Mouse (Mus musculus): ENCODE results near the gene Prss16.

Prss16 gene

DNA sequence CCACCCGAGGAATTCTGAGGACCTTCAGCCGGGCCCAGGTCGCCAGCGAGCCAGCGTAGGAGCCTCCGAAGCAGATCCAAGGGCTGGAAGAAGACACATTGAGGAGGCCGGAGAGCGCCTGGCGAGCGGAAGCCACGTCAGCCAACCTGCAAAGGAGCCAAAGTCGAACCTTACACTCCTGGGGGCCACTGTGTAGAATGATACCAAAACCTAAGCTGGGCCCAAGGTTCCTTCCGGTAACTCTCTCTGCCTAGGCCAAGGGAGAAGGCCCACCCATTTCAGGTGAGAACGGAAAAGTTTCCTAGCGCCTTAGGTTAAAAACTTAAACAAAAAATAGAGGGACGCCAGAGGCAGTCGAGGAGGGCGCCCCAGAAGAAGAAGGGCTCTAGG is 2.4 kb downstream of the Prss16 start:
- DNase-seq (ENCODE audit: extremely low spot score, low spot score) = peak; percentile 47

DNA sequence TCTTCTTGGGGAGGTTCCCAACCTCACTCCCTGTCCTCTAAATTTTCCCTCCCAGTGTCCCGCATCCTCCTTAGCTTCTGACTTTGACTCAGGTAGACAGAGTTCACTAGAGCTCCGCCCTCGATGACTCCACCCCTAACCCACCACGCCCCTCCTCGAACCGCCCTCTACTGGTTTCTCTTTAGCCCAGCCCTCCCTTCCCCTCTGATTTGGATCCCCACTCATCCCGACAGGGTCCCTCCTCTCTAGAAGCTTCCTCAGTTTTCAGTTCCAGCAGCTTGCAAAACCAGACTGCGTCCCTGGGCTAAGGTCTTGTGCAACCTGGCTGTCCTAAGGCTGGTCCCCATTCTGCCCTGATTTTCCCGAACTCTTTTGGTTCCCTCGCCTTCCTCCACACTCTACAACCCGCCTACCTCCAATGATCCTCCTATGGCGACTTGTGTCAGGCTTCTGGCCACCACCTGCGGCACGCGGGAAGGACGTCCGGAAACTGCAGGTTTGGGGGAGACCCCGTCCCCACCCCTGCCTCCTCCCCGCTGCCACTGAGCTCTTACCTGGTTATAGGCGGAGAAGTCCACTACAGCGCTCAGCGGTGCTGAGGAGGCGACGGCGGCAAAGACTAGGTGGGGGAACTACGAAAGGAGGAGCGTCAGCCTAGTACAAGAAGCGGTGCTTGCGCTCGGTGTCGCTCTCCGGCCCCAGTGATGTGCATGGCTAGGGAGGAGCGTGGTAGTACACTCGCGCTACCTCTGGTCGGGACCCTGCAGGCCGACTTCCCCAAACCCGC is 3.0 kb downstream of the Prss16 start:
- DNase-seq (ENCODE audit: extremely low spot score, low spot score) = peak; percentile 70

DNA sequence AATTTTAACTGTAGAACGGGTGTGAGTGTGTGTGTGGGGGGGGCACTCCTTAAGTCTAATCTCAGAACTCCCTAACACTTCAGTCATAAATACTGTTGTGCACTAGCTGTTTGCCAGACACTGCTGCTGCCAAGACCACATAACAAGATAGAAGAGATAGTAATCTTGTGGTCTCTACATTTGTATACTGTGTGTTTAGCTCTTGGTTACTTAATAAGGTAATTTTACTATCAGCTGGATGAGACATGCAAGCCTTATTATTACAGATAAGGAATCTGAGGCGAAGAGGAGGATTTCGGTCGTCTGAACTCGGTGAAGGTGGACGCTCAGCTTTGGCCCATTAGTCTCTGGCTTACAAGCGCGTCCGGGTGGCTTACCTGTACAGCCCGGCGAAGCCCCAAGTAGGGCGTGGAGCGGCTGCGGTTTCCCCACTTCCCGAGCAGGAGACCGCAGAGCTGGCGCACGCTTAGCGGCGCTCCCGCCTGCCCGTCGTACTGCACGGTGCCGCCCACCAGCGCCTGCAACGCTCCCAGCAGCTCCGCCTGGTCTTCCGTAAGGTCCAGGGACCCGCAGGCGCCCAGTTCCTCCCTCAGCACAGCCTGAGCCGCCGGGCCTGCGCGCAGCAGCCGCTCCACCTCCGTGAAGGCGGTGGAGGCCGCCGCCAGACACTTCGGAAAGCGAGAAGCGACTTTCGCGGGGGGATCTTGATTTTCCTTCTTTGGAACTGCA is 3.8 kb downstream of the Prss16 start:
- DNase-seq (ENCODE audit: extremely low spot score, low spot score) = peak; percentile 65

DNA sequence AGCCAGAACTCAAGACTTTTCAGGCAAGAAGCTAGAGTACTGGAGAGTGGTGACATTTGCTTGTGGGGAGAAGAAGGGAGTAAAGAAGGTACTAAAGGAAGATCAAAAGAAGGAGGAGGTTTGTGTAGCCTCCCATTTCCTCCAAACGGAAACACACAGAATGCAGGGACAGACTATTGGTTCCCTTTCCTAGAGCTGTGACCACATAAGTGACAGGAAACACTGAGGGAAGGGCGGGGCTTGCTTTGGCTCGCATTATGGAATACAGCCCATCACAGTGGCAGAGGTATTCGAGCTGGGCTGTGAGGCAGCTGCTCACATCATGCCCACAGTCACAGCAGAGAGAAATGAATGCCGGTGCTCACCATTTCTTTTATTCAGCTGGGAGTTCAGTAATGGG is 7.7 kb downstream of the Prss16 start:
- DNase-seq (ENCODE audit: extremely low spot score, low spot score) = no peak

DNA sequence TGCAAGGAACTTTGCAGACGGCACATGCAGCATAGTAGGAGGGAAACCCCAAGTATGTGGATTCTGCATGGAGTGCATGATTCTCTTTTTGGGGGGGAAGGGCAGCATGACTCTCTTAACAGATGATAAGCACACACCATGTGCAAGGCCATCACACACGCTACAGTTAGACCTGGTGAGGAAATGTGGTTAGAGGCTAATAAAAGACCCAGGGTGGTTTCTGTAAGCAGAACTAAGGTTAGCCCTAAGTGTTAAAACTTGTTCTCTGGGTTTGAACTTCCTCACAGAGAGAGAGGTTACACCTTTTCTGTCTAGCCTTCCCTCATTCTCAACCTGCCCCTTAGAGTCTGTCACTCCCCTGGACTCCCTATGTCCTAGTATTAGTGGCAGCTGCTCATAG is 8.2 kb downstream of the Prss16 start:
- no peak for DNase-seq (ENCODE audit: extremely low spot score, low spot score)

DNA sequence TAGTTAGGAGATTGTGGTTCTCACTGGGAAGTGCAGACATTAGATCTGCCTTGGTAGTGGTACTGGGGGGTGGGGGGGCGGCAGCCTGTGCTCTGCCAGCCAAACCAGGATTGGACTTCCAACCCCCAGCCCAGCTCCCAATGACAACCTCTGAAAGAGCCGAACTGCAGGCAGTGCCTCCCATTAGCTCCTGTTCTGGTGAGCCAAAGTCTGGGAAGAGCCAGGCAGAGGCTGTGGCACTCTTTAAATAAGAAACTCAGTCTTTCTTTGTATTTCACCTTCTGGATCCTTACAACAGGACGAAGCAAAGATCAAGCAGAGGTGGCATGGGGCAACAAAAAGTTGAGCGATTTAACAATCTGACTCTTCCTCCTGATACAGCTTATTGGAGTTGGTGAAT is 10.4 kb downstream of the Prss16 start:
- no peak for DNase-seq (ENCODE audit: extremely low spot score, low spot score)

DNA sequence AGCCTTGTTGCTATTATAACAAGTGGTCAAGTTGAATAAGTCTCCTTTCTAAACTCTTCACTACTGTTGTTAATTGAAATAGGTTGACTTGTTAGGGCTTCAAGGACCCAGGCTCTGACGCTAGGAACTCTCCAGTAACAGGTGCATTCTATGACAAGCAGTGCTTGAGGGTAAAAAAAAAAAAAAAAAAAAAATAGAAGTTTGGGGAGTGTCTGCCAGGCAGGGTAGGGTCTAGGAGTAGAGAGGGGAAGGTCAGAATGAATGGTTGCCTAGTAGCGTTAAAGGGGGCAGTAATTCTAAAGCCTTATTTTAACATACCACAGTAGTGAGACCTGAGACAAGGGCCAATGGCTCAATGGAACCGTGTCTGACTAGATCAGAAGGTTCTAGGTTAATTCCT is 11.1 kb downstream of the Prss16 start:
- no peak for DNase-seq (ENCODE audit: extremely low spot score, low spot score)

DNA sequence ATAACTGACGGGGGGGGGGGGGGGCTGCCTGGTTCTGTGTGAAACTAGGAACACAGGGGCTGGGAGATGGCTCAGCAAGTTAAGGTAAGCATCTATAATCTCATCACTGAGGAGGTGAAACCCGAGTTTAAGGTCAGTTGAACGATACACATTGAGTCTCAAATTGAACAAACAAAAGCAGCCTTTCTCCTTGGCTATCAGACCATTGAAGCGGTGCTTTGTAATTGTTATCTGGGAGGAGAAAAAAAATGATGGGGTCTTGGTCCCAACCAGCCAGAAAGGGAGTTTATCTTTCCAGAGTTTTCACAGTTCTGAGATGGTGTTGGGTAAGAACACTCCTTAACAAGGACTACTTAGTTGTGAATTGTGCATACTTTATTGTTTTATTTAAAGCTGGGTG is 11.7 kb downstream of the Prss16 start:
- DNase-seq (ENCODE audit: extremely low spot score, low spot score) = no peak

DNA sequence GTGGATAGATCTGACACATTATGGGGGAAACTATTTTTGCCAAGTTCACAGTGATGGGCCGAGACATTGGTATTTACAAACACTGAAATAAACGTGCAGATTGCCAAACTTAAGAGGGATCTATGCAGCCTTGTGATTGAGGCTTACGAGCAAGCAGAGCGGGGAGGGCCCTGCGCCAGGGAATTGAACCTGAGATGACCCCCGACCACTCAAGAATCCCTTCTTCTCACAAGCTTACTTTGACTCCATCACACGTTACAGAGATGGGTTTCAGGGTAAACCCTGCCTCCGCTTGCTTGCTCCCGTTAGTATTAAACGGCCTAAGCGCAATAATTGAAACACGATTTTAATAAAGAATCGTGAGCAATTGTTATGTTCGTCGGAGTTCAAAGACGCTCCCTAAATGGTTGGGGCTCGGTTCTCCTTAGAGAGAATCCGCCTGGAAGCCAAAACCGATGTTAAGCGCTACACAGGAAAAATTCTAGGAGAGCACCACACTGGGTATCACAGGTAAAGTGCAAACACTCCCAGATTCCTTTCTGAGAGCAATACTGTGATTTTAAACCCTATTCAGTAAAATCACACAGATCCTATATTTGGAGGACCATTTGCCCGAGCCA is 12.2 kb downstream of the Prss16 start:
- DNase-seq (ENCODE audit: extremely low spot score, low spot score) = no peak

DNA sequence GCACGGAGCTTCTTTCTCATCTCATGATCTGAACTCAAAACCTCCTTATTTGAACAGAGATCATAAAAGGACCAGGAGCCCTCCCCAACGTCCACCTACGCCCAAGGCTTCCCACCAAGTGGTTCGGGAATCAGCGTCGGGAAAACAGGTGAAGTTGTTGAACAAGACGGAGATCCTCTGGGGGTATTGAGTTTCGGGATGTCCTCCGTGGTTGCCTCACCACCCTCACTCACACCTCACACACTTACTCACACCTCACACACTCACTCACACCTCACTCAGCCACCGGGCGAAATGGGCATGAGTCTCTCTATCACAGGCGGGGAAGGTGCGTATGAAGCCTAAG is 12.7 kb downstream of the Prss16 start:
- no peak for DNase-seq (ENCODE audit: extremely low spot score, low spot score)

DNA sequence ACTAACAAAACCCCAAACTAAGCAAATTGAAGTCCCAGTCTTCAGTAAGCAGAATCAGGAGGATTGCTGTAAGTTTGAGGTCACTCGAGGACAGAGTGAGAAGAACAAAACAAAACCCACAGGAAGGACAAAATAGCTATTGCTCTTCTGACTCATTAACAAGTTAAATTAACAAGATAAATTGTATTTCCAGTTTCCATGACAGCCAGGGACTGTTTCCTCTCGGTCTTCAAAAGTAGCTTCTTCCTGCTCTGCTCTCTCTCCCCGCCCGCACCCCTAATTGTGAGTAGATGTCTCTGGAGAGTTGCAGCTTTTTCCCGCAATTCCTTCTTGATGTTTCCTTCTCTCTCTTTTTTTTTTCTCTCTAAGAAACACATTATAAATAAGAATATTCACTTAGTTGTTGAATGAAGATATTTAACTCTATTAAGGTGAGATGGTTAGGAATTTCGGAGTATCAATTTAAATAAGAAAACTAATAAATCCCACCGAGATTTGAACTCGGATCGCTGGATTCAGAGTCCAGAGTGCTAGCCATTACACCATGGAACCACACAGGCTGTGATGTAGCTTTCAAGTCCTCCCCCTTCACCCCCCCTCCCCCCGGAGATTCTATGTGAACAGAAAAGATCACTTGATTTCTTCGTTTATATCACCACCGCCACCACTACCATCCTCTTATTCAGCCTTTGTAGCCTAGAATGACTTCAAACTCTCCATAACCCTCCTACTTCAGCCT is 13.3 kb downstream of the Prss16 start:
- DNase-seq (ENCODE audit: extremely low spot score, low spot score) = peak; percentile 82

DNA sequence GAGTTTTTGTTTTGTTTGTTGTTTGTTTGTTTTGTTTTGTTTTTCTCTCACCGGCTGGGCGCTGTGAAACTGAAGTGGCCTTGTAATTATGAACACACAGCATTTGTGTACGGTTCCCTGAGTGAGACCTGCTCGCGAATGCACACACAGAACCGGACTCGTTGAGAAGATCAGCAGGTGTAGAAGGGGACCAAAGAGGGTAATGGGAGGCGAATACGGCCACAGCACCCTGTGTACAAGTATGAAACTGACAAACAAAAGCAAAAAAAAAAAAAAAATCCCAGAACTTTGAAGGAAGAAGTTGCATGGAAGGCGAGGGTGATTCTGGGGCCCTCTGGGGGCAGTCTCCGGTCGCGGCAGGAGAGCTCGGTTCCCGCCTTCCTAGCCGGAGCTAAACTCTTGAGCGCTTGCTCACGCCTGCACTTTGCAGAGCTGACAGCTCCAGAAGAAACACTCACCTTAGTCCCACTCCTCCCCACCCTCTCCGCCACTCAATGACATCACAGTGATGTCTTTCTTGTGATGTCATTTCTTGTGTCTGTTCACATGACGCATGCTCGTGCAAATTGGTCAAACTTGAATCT is 14.1 kb downstream of the Prss16 start:
- DNase-seq (ENCODE audit: extremely low spot score, low spot score) = peak; percentile 63

DNA sequence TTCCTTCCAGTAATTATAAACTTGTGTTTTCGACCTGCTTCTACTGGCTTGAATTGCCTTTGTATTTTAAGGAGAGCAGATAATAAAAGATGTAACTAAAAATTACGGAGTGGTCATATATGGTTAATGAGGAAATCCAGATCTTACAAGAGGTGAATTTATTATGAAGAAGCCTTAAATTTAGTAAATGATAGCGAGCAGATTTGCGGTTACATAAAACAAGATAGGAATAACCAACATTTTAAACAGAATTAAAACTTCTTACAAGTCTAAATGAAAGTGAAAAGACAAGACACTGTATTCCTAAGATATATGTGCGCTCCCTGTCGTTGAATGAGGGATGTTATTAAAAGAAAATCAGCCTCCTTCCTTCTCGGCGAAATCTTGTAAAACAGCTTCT is 14.6 kb downstream of the Prss16 start:
- DNase-seq (ENCODE audit: extremely low spot score, low spot score) = no peak

DNA sequence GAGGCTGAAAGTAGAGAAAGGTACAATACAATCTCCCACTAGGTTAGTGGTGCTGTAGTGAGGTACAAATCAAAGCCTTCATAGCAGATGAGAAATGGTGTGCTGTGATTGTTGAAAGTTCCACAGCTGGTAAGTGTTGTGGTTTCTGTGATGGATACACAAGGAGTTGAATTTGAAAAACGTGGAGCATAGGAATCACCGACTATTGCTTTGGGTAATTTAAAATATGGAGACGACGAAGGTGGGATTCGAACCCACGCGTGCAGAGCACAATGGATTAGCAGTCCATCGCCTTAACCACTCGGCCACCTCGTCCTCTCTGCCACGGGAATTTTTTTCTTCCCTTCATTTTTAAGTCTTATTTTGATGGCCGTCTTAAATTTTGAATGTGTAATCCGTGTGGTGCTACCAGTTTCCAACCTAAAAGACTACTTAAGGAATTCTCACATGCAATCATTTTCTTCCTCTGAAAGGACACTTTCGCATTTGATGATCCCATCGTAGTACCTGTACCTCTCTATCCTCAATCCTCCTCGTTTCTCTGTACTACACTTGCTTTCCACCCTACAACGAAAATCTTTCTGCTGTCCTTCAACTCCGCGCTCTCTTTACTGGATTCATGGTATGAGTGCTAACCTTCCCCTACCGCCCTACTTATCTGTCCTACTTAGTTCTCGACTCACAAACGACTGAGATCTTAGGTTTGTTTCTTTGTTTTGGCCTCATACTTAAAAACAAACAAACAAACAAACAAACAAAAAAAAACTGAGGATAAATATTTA is 15.4 kb downstream of the Prss16 start:
- peak; percentile 73 for DNase-seq (ENCODE audit: extremely low spot score, low spot score)

DNA sequence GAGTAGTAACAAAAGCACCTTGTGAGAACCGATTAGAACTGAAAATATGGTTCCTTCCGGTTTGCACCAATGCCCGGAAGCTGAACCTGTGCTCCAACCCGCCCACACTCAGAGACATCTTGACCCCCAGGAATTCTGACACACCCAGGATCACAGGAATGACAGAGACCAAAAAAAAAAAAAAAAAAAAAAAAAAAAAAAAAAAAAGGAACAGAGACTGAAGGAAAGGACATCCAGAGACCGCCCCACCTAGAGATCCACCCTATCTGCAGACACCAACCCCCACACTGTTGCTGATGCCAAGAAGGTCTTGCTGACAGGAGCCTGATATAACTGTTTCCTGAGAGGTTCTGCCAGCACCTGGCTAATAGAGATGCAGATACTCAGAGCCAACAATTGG is 17.0 kb downstream of the Prss16 start:
- DNase-seq (ENCODE audit: extremely low spot score, low spot score) = no peak

DNA sequence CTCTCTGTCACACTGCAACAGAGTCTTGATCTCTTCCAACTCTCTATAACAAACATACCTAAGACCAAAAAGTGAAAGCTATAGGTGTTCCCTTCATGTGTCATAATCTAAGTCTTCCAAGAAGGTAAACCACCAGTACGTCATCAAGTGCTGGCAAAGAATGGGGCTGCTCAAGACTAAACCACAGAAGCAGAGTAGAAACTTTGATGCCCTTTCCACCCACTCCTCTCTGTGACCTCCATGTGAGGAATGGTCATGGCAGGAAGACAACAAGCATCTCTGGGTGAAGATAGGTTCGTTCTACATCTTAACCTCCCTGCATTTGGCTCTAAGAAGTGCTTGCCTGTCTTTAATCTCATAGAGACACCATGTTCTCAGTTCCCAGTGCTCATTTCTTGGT is 25.1 kb downstream of the Prss16 start:
- no peak for DNase-seq (ENCODE audit: extremely low spot score, low spot score)

DNA sequence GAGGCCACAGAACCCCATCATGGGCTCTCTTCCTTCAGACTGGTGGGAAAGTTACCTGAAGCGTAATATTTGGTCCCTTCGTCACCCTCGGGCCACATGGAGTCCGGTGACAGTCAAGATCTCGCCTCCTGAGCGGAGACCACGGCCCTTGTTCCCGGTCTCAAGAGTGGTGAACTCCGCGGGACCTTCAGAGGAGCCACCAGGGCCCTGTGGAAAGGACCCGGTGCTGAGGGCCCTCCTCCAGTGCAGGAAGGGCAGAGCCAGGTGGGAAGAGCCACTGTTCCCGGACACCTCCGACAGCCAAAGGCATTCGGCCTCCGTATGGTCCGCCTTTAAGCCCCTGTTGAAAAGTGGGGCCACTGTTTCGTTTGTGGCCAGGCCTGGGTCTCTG is 27.7 kb downstream of the Prss16 start:
- DNase-seq (ENCODE audit: extremely low spot score, low spot score) = peak; percentile 71

DNA sequence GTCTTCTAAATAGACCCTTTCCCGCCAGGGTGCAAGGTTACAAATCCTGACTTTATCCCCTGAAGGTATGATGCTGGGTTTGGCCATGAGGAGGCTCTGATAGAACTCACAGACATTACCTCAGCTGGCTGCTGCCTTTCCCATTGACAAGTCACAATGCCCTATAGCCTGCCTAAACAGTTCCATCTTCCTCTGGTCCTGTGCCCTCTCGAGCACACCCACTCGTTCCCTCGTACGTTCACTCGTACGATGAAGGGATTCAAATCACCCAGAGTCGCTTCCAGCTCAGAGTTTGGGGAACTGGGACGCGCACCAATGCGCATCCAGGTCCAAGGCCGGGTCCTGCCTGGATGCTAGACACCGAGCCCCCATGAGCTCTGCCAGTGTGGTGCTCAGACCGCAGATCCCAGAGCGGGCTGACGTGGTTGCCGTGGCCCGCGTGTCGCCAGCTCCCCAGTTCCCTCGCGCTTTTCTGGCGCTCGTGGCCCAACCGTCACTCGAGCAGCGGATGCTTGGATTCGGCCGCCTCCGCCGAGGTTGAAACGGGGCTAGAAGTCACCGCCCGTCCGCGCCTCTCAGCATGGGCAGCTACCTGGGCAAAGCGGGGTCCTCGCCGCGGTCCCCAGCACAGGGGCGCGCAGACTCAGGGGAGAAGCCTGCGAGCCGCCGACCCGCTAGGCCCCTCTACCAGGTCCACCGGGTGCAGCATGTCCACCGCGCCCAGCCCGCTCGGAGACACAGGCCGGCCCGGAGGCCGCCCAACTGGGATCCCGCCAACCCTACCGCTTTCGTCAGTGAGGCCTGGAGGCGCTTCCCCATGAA is 28.4 kb downstream of the Prss16 start, which contains the start of gene Pom121l2:
TSS of gene Pom121l2 (plus strand) at position 214 of the 822 bp plus-strand sequence.
- peak; percentile 69 for DNase-seq (ENCODE audit: extremely low spot score, low spot score)

DNA sequence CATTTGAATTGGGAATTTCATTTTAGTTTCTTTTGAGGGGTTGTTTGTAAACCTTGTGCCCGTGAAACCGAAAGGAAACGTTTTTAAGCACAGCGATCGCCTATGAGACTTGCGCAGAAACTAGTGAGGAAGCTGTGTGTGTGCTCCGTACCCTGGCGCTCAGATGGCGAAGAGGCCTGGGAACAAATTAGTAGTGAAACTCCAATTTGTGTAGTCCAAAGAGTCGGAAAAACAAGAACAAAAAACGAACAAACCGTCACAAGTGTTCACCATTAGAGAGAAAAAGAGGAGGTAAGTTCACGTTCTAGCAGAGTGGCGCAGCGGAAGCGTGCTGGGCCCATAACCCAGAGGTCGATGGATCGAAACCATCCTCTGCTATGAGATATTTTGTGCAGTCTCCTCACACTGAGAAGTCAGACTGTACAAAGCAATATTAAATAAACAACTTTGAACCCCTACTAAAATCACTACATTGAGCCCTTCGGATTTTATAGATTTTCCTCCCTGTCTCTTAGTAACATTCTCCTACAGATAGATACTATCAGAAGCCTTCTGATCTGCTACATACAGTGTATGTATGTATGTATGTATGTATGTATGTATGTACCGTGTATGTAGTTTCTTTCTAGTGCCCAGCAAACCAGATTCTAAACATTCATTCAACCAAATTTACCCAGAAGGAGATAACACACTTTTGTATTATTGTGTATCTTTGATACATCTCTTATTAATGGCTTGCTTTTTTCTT is 34.6 kb downstream of the Prss16 start:
- DNase-seq (ENCODE audit: extremely low spot score, low spot score) = peak; percentile 83

All from neural tube, embryonic 10.5 days (tissue).